Mouse (Mus musculus) kidney, adult 2 months (tissue): ENCODE data around the gene Galnt16. TPM values are rescaled to one million over a fixed set of nuclear protein-coding genes. Genes with fewer than 3 reads are reported as not detected.

Experiments used
- DNase-seq: peaks from one replicate; pipeline ENCODE4 v3.0.0; 2021
- H3K27ac ChIP-seq: fragments of 200-500 bp; 2 replicates; pipeline ENCODE4 v1.5.1; 2012; ENCODE audit warnings: low read depth, low read length, control low read depth, inconsistent platforms; ENCODE audit not compliant: insufficient read depth
- H3K27me3 ChIP-seq: fragments of 200-500 bp; replicated peaks from 2 replicates; pipeline ENCODE4 v1.6.1; 2012; ENCODE audit warnings: mild to moderate bottlenecking, moderate library complexity, low read length, inconsistent platforms; ENCODE audit not compliant: control insufficient read depth, insufficient read depth
- H3K36me3 ChIP-seq: fragments of 200-500 bp; 2 replicates; pipeline ENCODE4 v1.6.1; 2012; ENCODE audit warnings: mild to moderate bottlenecking, moderate library complexity, low read length, inconsistent platforms; ENCODE audit not compliant: control insufficient read depth, insufficient read depth
- H3K4me1 ChIP-seq: fragments of 200-500 bp; 2 replicates; pipeline ENCODE4 v1.6.1; 2011; ENCODE audit warnings: low read length; ENCODE audit not compliant: control insufficient read depth, insufficient read depth
- H3K4me3 ChIP-seq: fragments of 200-500 bp; 2 replicates; pipeline ENCODE4 v1.5.1; 2011; ENCODE audit warnings: mild to moderate bottlenecking, low read depth, low read length, control low read depth; ENCODE audit not compliant: insufficient read depth
- CTCF ChIP-seq: fragments of 200-500 bp; conservative IDR thresholded peaks from 2 replicates; pipeline ENCODE4 v1.5.1; 2011; ENCODE audit warnings: low read depth, mild to moderate bottlenecking, control low read depth, low read length, moderate library complexity, mixed read lengths; ENCODE audit not compliant: insufficient read depth, insufficient read length
- POLR2A ChIP-seq: fragments of 200-500 bp; IDR thresholded peaks from one replicate; pipeline ENCODE4 v1.6.1; 2011; ENCODE audit warnings: low read depth, low read length, control low read depth
- WGBS: fragments of 180-500 bp; shearing (Covaris S2); methylation state at CpG from one replicate; pipeline ENCODE4 v1.1.7; 2018; 5-methylcytosine and 5-hydroxymethylcytosine counted together
- polyA plus RNA-seq: library from polyadenylated mRNA; depleted of rRNA; stranded (reverse); fragments of >200 nt; gene quantifications from 2 replicates; pipeline ENCODE4 v1.2.3, GENCODE M21; 2012

Galnt16 gene
- polyA plus RNA-seq, 1 experiment: 0.81 TPM

GRCm38 (mm10) chr12:80554312-80554711 is 36.2 kb downstream of the Galnt16 start:
- Histone ChIP-seq H3K4me3 (no peak overlapping the region), H3K27me3 (no peaks in the 10 kb centered on the region), H3K4me1 (no peaks in the 10 kb centered on the region), H3K27ac (no peak overlapping the region), H3K36me3 (no peaks in the 10 kb centered on the region)
- 81% methylated on average over 6 of the region's 6 CpGs for WGBS
- no peak for DNase-seq
- TF ChIP-seq CTCF: no peak
- no peak for TF ChIP-seq POLR2A

DNA sequence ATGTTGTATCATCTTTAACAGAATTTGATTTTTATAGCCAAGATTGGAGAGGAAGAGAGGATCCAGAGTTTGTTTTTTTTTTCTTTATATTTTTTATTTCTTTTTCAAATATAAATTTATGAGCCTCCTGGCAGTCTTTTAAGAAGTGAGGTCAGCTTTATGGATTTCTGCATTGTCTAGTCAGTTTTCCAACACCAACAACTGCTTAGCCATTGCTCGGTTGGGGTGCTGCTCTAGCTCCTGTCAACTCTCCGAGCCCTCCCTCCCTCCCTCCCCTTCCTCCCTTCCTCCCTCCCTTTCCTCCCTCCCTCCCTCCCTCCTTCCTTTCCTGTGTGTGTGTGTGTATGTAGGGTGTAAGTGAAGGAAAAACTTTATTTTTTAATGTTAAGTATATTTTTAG is 43.8 kb downstream of the Galnt16 start:
- Histone ChIP-seq H3K4me3 (no peak overlapping the region), H3K4me1 (no peaks in the 10 kb centered on the region), H3K36me3 (no peaks in the 10 kb centered on the region), H3K27me3 (no peaks in the 10 kb centered on the region), H3K27ac (no peak overlapping the region)
- no peak for DNase-seq
- 34% methylated on average over 2 of the region's 2 CpGs for WGBS
- TF ChIP-seq CTCF (no peak), POLR2A (no peak)

DNA sequence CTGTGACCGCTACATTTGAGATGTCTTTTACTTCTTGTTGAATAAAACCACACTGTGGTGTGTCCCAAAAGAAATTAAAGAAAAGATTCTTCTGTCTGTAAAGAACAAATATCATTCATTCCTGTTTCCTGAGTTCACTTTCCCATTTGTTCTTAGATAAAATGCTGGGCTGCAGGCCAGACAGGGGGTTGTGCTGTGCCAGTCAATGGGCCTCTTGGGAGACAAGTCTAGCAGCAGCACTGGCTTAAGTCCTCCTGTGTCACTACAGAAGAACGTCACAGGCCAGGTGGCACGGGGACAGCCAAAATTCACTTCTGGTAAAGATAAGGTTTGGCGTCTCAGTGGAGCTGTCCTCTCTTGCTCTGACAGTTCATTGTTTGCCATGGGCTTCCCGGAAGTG is 44.7 kb downstream of the Galnt16 start:
- no peak for DNase-seq
- 61% methylated on average over 5 of the region's 5 CpGs for WGBS
- no peaks in the 10 kb centered on the region for H3K4me1 ChIP-seq
- H3K36me3 ChIP-seq: no peaks in the 10 kb centered on the region
- TF ChIP-seq CTCF: no peak
- no peak for TF ChIP-seq POLR2A
- no peaks in the 10 kb centered on the region for H3K27me3 ChIP-seq
- no peak overlapping the region for H3K27ac ChIP-seq
- H3K4me3 ChIP-seq: no peak overlapping the region

DNA sequence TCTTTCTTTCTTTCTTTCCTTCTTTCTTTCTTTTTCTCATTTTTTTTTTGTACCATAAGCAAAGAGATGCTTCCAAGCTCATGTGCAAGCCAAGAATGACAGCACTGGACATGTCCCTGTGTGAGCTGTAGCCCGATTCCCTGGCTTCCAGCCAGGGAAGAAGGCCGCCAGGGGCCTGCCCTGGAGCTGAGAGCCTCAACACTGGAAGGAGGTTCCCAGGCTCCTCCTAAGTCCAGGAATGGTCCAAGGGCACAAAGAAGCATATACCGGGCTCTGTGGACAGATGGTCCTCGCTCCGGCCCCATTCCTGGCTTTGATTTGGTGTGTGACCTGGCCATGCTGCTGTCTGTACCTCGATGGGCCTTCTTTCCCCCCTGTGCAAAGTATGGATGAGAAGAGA is 46.9 kb downstream of the Galnt16 start:
- H3K4me1 ChIP-seq: no peaks in the 10 kb centered on the region
- no peak overlapping the region for H3K4me3 ChIP-seq
- peak; percentile 3 for DNase-seq
- TF ChIP-seq CTCF (no peak), POLR2A (no peak)
- H3K27ac ChIP-seq: no peak overlapping the region
- H3K36me3 ChIP-seq: no peaks in the 10 kb centered on the region
- no peaks in the 10 kb centered on the region for H3K27me3 ChIP-seq
- 72% methylated on average over 6 of the region's 6 CpGs for WGBS

- H3K4me1 ChIP-seq: no peaks in the 10 kb centered on the region
- no peak overlapping the region for H3K4me3 ChIP-seq
- 63% methylated on average over 2 of the region's 2 CpGs for WGBS
- DNase-seq: no peak
- H3K36me3 ChIP-seq: no peaks in the 10 kb centered on the region
- H3K27me3 ChIP-seq: no peaks in the 10 kb centered on the region
- TF ChIP-seq CTCF (no peak), POLR2A (no peak)
- H3K27ac ChIP-seq: no peak overlapping the region
Observed at GRCm38 (mm10) chr12:80565793-80566192, 47.7 kb downstream of the Galnt16 start.

GRCm38 (mm10) chr12:80566502-80566901 is 48.4 kb downstream of the Galnt16 start:
- TF ChIP-seq POLR2A (no peak), CTCF (no peak)
- Histone ChIP-seq H3K36me3 (no peaks in the 10 kb centered on the region), H3K4me3 (no peak overlapping the region), H3K27ac (no peak overlapping the region), H3K4me1 (no peaks in the 10 kb centered on the region), H3K27me3 (no peaks in the 10 kb centered on the region)
- DNase-seq: no peak
- 70% methylated on average over 4 of the region's 4 CpGs for WGBS

GRCm38 (mm10) chr12:80567375-80567774 is 49.3 kb downstream of the Galnt16 start:
- 46% methylated on average over 3 of the region's 3 CpGs for WGBS
- Histone ChIP-seq H3K4me1 (no peaks in the 10 kb centered on the region), H3K4me3 (no peak overlapping the region), H3K27me3 (no peaks in the 10 kb centered on the region), H3K36me3 (no peaks in the 10 kb centered on the region), H3K27ac (no peak overlapping the region)
- TF ChIP-seq CTCF: no peak
- no peak for TF ChIP-seq POLR2A
- DNase-seq: no peak

- H3K4me3 ChIP-seq: no peak overlapping the region
- no peaks in the 10 kb centered on the region for H3K27me3 ChIP-seq
- H3K4me1 ChIP-seq: no peaks in the 10 kb centered on the region
- H3K27ac ChIP-seq: no peak overlapping the region
- H3K36me3 ChIP-seq: no peaks in the 10 kb centered on the region
- WGBS: 82% methylated on average over 2 of the region's 2 CpGs
- TF ChIP-seq POLR2A (no peak), CTCF (no peak)
- no peak for DNase-seq
Observed at GRCm38 (mm10) chr12:80569561-80569960, 51.5 kb downstream of the Galnt16 start.
